Mouse (Mus musculus) lung, postnatal 14 days (tissue): ENCODE measurements at regions not wholly inside any gene's neighbourhood (a gene's known extent, or its start where the extent isn't known, plus 50 kb on each side); places are given as distances from the start of the nearest gene placed in this dataset.

Experiments
- DNase-seq: peaks from one replicate; pipeline ENCODE4 v3.0.0; 2021

DNA sequence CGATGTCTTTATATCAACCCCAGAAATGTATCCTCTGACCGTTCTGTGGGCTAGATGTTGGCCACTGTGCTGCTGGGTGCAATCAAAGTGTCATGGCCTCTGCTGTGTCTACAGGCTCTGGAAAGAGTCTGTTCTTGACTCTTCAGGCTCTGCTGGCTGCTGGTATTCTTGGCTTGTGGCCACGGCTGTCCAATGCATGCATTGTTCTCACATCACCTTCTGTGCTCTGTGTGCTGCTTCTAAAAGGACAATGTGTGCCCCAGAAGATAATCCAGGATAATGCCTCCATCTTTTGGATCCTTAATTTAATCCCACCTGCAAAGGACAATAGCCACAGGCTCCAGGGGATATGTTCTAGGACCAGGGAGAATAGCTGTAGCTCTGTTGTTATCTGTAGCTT, 77.5 kb upstream of the Dapl1 start:
- DNase-seq = peak; percentile 49

DNA sequence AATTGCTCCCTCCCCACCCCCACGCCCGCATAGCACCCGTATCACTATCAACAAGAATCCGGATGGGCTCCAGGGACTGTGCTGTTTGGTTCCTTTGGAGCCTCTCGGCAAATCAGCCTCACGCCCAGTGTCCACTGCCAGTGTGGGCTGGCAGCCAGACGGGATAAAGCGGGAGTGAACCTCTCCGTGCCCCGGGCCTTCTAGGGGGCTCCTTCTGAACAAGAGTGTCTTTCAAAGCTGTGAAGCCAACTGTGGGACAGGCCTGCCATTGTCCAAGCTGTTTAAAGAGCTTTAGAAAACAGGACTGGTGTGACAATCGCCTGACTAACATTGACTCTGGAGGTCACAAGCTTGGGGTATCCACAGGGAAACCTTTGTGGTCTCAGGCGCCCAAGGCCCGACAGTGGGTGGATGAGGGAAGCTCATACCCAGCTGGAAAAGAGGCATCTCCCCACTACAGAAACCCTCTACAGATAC, 76.9 kb upstream of the Dapl1 start:
- peak; percentile 28 for DNase-seq

DNA sequence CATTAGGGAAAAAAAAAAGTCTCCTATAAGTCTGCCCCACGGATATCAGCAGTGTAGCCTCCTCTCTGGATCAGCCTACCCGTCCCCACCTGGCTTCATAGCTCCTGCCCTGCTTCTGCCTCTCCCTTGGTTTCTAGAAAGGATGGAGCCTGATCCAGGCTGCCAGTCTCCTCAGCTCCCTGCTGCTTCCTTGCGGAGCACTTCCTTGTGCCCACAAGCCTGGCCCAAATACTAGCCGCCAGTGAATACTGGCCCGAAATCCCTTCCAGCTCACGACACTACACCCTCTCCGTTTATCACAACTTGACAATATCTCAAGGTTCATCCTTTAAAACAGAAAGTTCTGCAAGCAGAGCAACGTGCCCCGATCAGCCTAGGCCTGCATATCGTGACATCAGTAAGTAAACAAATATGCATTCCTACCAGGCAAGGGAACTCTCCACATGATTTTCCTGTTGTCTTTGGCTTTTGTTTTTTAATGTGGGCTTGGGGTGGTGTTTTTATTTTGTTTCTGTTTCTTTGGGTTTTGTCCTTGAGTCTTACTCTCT, 76.3 kb upstream of the Dapl1 start:
- DNase-seq = no peak

DNA sequence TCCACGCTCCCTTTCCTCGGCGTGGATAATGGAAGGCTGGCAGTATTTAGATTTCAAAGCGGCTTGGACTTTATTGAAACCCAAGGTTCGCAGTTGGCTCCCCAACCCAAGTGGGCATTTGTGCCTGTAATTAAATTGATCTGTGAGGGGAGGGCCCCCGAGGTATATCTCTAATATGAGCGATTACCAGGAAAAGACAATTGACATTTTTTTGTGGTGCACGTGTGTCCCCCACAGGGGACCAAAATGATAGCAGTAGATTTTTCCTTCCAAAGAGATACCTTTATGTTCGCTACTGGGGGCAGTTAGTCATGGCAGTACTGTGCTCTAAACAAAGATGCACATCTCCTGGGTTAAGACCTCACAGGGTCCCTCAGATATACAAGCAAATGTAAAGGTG, 69.8 kb upstream of the Dapl1 start:
- DNase-seq = no peak

DNA sequence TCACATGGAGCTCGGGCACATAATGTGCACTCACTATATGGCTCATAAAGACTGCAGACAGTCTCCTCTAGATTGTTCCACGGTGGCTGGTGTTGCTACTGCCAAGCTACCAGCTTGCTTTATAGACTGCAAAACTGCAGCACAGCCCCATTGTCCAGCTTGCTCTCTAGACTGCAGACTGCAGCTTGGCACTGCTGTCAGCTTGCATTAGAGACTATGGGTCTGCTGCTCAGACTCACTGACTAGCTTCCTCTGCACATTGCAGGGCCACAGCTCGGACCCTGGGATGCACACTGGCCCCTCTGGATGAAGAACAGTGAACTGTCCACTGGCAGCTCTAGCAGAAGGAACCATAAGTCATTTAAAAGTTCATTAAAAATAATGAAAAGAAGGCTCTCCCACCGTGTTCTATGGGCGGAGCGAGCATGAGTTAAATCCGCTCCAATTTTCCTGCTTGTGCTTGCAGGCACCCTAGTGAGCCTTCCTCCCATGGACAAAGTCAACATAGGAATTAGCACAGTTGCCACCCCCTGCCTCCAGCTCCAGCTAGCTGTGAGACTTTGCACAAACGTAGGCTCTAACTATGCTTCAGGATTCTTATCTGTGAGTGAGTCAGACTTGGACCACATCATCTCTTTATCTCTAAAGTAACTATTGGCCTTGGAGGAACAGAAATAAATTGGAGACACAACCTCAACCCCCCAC, 67.8 kb upstream of the Dapl1 start:
- DNase-seq = no peak

DNA sequence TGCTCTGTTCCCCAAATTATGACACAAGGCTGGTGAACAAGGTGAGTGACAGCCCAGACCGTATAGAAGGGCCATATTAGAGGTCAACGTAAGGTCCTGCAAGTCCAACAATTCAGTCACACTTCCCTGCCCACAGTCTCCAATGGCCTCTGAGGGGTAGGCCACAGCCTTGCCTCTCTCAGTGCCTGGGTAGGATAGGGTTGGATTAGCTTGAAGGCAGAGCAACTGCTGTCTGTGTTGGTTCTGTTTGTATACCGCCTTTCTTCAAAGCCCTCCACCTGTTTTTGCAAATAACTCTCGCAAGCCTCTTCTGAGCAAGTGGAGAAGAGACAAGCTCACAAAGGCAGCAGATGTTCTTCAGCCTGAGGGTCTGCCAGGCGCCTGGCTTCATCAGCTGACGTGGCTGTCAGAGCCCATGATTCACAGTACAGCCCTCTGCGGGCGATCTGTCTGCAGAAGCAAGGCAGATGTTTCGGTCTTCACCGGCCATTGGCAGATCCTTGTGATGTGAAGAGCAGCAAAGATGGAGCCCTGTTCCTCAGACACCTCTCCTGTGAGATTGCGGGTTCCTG, 67.0 kb upstream of the Dapl1 start:
- DNase-seq = no peak

DNA sequence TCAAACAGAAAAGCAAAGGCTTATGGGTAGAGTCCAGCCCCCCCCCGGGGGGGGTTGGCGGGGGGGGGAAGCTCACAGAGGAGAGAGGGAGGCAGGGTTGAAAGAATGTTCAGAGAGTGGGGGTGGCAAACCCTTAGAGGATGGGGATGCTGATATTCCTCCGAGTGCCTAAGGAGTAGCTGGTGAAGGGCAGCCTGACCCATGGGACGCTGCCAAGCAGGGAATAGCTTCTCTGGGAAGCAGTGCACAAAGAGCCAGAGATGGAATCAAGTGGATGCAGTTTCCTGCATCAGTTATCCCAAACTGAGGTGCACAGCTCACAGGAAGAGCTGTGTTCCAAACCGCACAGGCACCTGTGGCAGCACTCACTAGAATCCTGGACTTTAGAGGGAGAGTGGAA, 64.0 kb upstream of the Dapl1 start:
- DNase-seq = no peak

DNA sequence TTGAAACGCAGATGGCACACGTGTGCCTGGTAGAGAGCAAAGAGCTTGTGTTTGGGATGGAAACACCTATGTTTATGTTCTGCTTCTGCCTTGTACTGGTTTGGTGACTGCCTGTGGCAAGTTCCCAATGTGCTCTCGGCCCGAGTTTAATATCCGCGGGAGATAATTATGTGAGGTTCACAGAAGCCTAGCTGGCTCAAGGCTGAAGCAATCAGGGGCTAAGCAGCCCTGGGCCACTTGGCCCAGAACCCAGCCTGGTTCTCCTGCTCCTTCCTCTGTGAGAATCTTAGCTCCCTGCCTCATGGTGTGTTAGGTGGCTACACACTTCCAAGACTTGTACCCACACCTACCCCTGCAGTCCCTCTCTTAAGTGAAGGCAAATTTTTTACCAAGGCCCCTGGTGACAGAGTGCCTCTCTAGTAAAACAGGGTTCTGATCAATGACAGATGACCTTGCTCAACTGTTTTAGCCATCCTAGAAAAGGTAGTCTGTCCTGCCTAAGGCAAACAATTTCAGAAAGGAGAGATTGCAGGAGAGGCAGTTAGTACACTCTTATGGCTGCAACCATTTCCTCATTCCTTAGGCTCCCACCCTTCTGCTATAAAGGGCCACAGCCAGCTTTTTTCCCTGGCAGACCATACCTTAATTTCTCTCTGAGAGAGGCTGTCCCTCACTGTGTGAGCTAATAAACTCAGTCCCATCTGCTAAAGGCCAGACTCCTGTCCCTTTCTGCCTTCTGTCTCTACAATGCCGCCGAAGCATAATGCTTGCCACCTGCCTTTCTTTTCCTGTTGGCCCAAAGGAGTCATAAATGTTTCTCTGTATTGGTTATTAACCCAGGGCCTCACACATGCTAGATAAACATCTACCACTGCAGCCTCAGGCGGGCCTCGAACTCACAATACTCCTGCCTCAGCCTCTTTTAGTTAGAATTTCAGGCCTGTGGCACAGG, 61.9 kb upstream of the Dapl1 start:
- no peak for DNase-seq

DNA sequence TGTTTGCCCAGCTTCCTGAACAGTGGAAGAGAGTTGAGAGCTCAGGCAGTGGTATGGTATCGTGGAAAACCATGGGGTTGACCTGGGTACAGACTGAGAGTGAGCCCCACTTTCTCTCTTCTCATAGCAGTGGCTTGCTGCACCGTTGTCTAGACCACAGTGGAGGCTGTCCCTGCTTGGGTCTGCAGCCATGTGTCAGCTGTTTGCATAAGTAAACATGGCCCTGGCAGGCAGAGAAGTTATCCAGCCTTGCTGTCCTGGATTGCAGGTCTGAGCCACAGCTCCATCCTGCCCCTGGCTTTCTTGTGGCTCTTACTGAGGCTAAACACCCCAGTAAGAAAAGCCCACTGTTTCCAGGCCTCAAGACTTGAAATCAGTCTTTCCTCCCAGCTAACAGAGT, 60.2 kb upstream of the Dapl1 start:
- DNase-seq = no peak

DNA sequence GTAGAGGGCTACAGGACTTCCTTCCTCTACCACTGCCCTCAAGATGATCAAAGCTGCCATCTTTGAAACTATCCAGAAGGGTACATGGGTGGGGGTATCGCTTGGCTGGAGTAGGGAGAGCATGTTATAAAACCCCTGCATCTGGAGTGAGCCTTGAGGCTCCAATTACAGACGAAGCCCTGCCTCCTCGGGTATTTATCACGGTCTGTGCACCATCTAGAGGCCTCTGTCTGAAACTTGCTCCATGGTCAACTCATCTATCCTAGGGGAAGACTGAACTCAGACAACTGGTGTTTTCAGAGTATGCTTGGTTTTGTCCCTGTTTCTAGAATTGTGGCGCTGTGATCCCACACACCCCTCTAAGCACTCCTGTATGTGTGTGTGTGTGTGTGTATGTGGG, 59.7 kb upstream of the Dapl1 start:
- peak; percentile 46 for DNase-seq

DNA sequence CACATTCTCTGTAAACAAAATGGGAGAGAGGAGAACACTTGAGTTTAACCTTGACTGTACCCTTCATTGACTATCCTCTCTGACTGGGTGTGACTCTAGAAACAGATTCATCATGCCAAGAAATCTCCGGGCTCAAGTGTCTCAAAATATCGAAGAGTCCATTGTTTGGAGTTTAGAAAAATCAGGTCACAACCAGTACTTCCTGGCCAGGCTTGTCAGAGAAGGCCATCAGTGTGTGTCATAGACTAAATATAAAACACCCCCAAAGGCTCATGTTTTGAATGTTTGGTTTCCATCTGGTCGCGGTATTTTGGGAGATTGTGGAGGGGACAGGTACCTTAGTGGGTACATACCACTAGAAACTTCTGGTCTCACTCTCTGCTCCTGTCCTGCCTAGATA, 58.6 kb upstream of the Dapl1 start:
- DNase-seq = no peak

DNA sequence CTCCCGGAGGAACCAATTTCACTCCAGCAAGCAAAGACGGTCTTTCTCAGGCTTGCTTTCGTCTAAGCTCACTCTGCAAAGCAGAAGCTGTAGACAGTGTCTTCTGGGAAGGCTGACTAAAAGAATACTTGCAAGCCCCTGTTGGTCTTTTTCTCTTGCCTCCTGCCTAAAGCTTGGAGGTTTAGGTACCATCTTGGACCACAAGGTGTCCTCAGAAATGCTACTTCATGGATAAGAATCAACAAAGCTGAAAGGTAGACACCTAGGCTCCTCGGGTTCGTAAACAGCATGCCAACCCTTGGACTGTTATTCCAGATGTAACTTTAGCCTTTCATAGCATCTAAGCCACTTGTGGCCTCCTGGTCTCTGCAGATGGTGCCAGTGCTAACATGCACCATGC, 53.0 kb upstream of the Dapl1 start:
- DNase-seq = no peak

DNA sequence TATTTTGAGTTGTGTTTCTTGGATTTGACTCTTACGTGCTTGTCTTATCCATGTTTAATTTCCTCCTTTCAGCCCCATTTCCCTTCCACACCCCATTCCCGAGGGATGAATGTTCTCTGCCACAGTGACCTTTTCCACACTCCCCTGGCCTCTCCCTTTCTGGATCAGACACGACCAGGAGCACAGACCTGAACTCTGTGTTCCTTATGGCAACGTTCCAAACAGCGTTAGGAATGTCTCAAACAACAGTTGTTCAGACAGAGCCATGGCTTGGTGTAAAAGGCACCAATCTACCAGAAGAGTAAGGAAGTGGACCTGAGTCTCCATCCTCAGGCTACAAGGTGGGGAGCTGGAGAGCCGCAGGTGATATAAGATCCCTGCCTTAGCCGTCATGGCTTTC, 52.6 kb upstream of the Dapl1 start:
- no peak for DNase-seq
